Mouse (Mus musculus) megakaryocyte, embryonic 14.5 days (primary cell): ENCODE measurements at regions not wholly inside any gene's neighbourhood (a gene's known extent, or its start where the extent isn't known, plus 50 kb on each side); places are given as distances from the start of the nearest gene placed in this dataset.

Experiments used
- FLI1 ChIP-seq: IDR thresholded peaks from 2 replicates; pipeline ENCODE4 v1.6.1; 2012; ENCODE audit warnings: low read length, inconsistent platforms, mixed read lengths
- GATA1 ChIP-seq: IDR thresholded peaks from 3 replicates; pipeline ENCODE4 v1.6.1; 2012; ENCODE audit warnings: mixed read lengths, low read length, inconsistent platforms, borderline replicate concordance

DNA sequence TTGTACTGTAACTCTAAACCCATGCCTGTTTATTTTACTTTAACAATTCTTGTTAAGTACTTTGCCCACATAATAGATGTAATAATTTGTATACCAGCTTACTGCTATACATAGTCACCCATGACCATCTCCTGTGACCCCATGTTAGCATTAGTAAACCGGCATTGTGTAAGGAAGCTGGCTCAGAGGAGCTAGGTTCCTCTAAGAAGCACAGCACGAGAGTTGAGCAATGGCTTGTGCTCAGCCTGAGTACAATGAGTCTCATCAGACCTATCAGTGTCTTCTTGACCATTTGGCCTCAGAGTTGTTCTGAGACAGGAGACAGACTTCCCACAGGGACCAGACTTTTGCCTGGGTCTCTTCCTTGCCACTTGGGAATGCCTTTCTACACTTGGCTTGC, 279.6 kb downstream of the Maf start:
- TF ChIP-seq GATA1 (no peak), FLI1 (no peak)
